Mouse (Mus musculus) hindbrain, embryonic 12.5 days (tissue): Measurements from ENCODE around the gene Atp6v1b1. TPM values are rescaled to one million over a fixed set of nuclear protein-coding genes. Genes with fewer than 3 reads are reported as not detected.

Experiments used
- ATAC-seq: fragments of 200-750 bp; cut with Nextera tagmentation; 2 replicates; pipeline ENCODE4 v1.8.0; 2017; ENCODE audit warnings: moderate TSS enrichment; ENCODE audit not compliant: low FRiP score
- H3K27ac ChIP-seq: fragments of 300-500 bp; sonication (generic); 2 replicates; pipeline ENCODE4 v1.5.1; 2016; ENCODE audit warnings: mild to moderate bottlenecking
- H3K27me3 ChIP-seq: fragments of 300-500 bp; sonication (generic); 2 replicates; pipeline ENCODE4 v1.6.1; 2016; ENCODE audit warnings: mild to moderate bottlenecking
- H3K36me3 ChIP-seq: fragments of 300-500 bp; sonication (generic); 2 replicates; pipeline ENCODE4 v1.6.1; 2016; ENCODE audit warnings: mild to moderate bottlenecking
- H3K4me1 ChIP-seq: fragments of 300-500 bp; sonication (generic); 2 replicates; pipeline ENCODE4 v1.6.1; 2016
- H3K4me2 ChIP-seq: fragments of 300-500 bp; sonication (generic); replicated peaks from 2 replicates; pipeline ENCODE4 v1.6.1; 2016; ENCODE audit warnings: mild to moderate bottlenecking
- H3K4me3 ChIP-seq: fragments of 300-500 bp; sonication (generic); 2 replicates; pipeline ENCODE4 v1.5.1; 2016; ENCODE audit warnings: mild to moderate bottlenecking
- H3K9ac ChIP-seq: fragments of 300-500 bp; sonication (generic); 2 replicates; pipeline ENCODE4 v1.6.1; 2016; ENCODE audit warnings: mild to moderate bottlenecking, moderate library complexity
- H3K9me3 ChIP-seq: fragments of 300-500 bp; sonication (generic); replicated peaks from 2 replicates; pipeline ENCODE4 v1.6.1; 2016; ENCODE audit warnings: mild to moderate bottlenecking
- WGBS: fragments of 180-500 bp; shearing (Covaris S2); methylation state at CpG from one replicate; pipeline ENCODE4 v1.1.7; 2016; 5-methylcytosine and 5-hydroxymethylcytosine counted together
- polyA plus RNA-seq: library from polyadenylated mRNA; unstranded; fragments of >200 nt; fragmentation: Nextera tagmentation; extraction: Ambion mirVana; gene quantifications from 2 replicates; pipeline ENCODE4 v1.2.1, GENCODE M21; 2016

The Atp6v1b1 gene
- polyA plus RNA-seq, 1 experiment from 2014 or later: not detected

DNA sequence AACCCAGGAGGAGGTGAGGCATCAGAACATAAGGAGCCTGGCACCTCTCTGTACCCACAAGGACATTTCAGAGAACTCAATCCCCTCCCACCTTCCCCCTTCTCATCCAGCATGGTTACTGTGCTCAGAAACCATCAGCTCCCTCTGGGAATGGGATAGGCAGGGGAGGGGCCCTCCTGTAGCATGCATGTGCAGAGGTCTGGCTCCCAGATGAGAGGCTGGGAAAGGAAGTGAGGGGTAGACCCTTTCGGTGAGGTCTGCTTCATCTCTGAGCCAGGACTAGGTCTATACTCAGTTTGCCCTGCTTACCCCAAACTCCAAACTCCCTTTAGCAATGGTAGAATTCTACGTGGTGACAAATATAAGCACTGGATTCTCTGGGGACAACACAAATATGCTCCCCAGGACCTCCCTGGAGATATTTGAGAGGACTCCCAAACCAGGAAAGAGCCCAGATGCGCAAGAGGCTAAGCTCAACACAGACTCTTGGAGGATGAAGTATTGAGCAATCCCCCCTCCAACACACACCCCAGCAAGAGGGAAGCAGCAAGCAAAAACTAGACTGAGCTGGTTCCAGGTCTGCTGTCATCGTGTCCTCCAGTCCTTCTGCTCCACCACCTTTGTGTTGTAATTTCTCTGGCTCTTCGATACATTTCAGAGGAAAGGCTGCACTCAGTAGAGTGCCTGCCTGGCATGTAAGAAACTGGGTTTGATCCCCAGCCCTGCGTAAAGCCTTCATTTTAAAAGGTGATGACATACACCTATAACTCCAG is 34.9 kb upstream of the Atp6v1b1 start:
- 6% methylated on average over 6 of the region's 6 CpGs for WGBS
- Histone ChIP-seq H3K9me3 (no peaks in the 10 kb centered on the region; the same call in 1 of the 2 replicates), H3K4me3 (no peak overlapping the region)

GRCm38 (mm10) chr6:83710361-83711066 is 32.3 kb upstream of the Atp6v1b1 start:
- Histone ChIP-seq H3K9ac (no peak overlapping the region), H3K4me3 (peak overlapping the region; percentile 37), H3K4me1 (peaks cover 19% of the 10 kb centered on the region), H3K27me3 (peaks cover 99% of the 10 kb centered on the region), H3K36me3 (no peaks in the 10 kb centered on the region), H3K9me3 (no peaks in the 10 kb centered on the region), H3K27ac (no peak overlapping the region), H3K4me2 (peak overlapping the region; percentile 61)
- peak; percentile 62 for ATAC-seq
- under 1% methylated on average over 32 of the region's 32 CpGs for WGBS

More for the DNA sequence above, 34.9 kb upstream of the Atp6v1b1 start:
- peaks cover 99% of the 10 kb centered on the region for H3K27me3 ChIP-seq
- H3K4me1 ChIP-seq: peaks cover 19% of the 10 kb centered on the region
- no peak overlapping the region for H3K9ac ChIP-seq
- no peaks in the 10 kb centered on the region for H3K36me3 ChIP-seq
- H3K4me2 ChIP-seq: no peak overlapping the region
- ATAC-seq: no peak
- no peak overlapping the region for H3K27ac ChIP-seq

DNA sequence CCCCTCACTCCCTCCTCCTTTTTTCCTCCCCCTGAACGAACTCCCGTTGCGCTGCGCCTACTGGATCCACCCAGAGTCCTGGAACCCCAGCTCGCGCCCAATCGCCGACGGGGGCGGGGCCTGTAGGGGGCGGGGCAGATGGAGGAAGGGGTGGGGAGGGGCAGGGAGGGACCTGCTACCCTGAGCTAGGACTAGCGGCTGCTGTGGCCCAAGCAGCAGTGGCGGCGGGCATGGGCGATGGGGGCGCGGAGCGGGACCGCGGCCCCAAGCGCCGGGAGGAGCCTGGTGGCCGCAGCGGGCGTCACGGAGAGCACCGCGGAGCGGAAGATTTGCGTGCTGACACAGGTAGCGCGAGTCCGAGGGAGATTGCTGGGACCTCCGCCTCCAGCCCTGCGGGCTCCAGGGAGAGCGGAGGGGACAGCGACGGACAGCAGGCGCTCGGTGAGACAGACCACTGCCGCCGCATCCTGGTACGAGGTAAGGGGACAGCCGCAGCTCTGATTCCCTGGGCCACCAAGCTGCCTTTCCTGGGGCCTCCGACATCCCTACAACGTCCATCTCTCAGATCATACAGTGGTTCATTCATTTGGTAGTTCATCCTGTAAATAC is 31.6 kb upstream of the Atp6v1b1 start, which contains the start of gene Vax2:
TSS of gene Vax2 (plus strand) at position 198 of the 609 bp plus-strand sequence.
- WGBS: 1% methylated on average over 42 of the region's 46 CpGs
- H3K9ac ChIP-seq: 0 out of 2 replicates have a peak within 1 kb of the TSS, but pooled peaks have one; percentile 44
- no peak within 1 kb of the TSS for H3K27ac ChIP-seq
- peak; percentile 86 for ATAC-seq
- peaks cover 99% of the 10 kb centered on the region for H3K27me3 ChIP-seq
- H3K9me3 ChIP-seq: no peaks in the 10 kb centered on the region
- peak within 1 kb of the TSS; percentile 61 for H3K4me2 ChIP-seq
- peaks cover 19% of the 10 kb centered on the region for H3K4me1 ChIP-seq
- H3K4me3 ChIP-seq: peak within 1 kb of the TSS; percentile 37
- no peaks in the 10 kb centered on the region for H3K36me3 ChIP-seq

- H3K9me3 ChIP-seq: no peaks in the 10 kb centered on the region
- H3K9ac ChIP-seq: no peak overlapping the region
- no peak overlapping the region for H3K27ac ChIP-seq
- peaks cover 19% of the 10 kb centered on the region for H3K4me1 ChIP-seq
- H3K4me3 ChIP-seq: peak overlapping the region; percentile 37
- peaks cover 97% of the 10 kb centered on the region for H3K27me3 ChIP-seq
- ATAC-seq: no peak; the same call in 1 of the 2 replicates
- H3K4me2 ChIP-seq: peak overlapping the region; percentile 61
- under 1% methylated on average over 44 of the region's 45 CpGs for WGBS
- H3K36me3 ChIP-seq: no peaks in the 10 kb centered on the region
Observed at GRCm38 (mm10) chr6:83711725-83712475, 30.9 kb upstream of the Atp6v1b1 start.

GRCm38 (mm10) chr6:83713271-83714136 is 29.3 kb upstream of the Atp6v1b1 start:
- peaks cover 97% of the 10 kb centered on the region for H3K27me3 ChIP-seq
- no peak overlapping the region for H3K4me2 ChIP-seq
- peaks cover 19% of the 10 kb centered on the region for H3K4me1 ChIP-seq
- no peaks in the 10 kb centered on the region for H3K36me3 ChIP-seq
- no peak for ATAC-seq
- H3K27ac ChIP-seq: no peak overlapping the region
- no peaks in the 10 kb centered on the region for H3K9me3 ChIP-seq
- WGBS: 1% methylated on average over 12 of the region's 12 CpGs
- no peak overlapping the region for H3K9ac ChIP-seq
- H3K4me3 ChIP-seq: no peak overlapping the region

- H3K4me1 ChIP-seq: peaks cover 19% of the 10 kb centered on the region
- no peak overlapping the region for H3K27ac ChIP-seq
- H3K4me2 ChIP-seq: no peak overlapping the region
- no peaks in the 10 kb centered on the region for H3K9me3 ChIP-seq
- no peaks in the 10 kb centered on the region for H3K36me3 ChIP-seq
- under 1% methylated on average over 34 of the region's 34 CpGs for WGBS
- no peak overlapping the region for H3K9ac ChIP-seq
- H3K4me3 ChIP-seq: no peak overlapping the region
- ATAC-seq: no peak
- peaks cover 97% of the 10 kb centered on the region for H3K27me3 ChIP-seq
Observed at GRCm38 (mm10) chr6:83714221-83715123, 28.3 kb upstream of the Atp6v1b1 start.

- H3K27me3 ChIP-seq: peaks cover 97% of the 10 kb centered on the region
- no peak overlapping the region for H3K4me3 ChIP-seq
- H3K9ac ChIP-seq: no peak overlapping the region
- H3K36me3 ChIP-seq: no peaks in the 10 kb centered on the region
- no peak overlapping the region for H3K27ac ChIP-seq
- peaks cover 15% of the 10 kb centered on the region for H3K4me1 ChIP-seq
- no peak overlapping the region for H3K4me2 ChIP-seq
- no peaks in the 10 kb centered on the region for H3K9me3 ChIP-seq
- 1% methylated on average over 30 of the region's 30 CpGs for WGBS
- no peak for ATAC-seq
Observed at GRCm38 (mm10) chr6:83715461-83716196, 27.2 kb upstream of the Atp6v1b1 start.

GRCm38 (mm10) chr6:83717026-83717425 is 25.8 kb upstream of the Atp6v1b1 start:
- ATAC-seq: no peak
- Histone ChIP-seq H3K36me3 (no peaks in the 10 kb centered on the region), H3K4me2 (no peak overlapping the region), H3K9me3 (no peaks in the 10 kb centered on the region), H3K9ac (no peak overlapping the region), H3K27me3 (peaks cover 97% of the 10 kb centered on the region), H3K27ac (no peak overlapping the region), H3K4me1 (peaks cover 1% of the 10 kb centered on the region), H3K4me3 (no peak overlapping the region)
- WGBS: 1% methylated on average over 8 of the region's 8 CpGs

DNA sequence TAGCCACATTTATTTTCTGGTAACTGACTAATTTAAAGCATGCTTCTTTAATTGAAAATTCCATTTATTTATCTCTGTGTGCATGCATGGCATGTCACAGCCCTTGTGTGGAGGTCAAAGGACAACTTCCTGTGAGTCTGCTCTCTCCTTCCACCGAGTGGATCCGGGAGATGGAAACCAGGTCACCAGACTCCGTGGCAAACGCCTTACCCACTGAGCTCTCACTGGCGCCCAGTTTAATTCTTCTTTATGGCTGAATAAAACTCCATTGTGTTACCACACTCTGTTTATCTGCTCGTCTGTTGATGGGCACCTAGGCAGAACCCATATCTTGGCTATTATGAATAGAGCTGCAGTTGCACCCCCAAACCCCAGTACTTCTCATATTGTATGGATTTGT is 20.3 kb upstream of the Atp6v1b1 start:
- no peak for ATAC-seq
- WGBS: 30% methylated on average over 6 of the region's 6 CpGs
- Histone ChIP-seq H3K27ac (no peak overlapping the region), H3K36me3 (no peaks in the 10 kb centered on the region), H3K4me3 (no peak overlapping the region), H3K27me3 (peaks cover 74% of the 10 kb centered on the region), H3K4me2 (no peak overlapping the region), H3K4me1 (no peaks in the 10 kb centered on the region), H3K9ac (no peak overlapping the region), H3K9me3 (no peaks in the 10 kb centered on the region)

GRCm38 (mm10) chr6:83727178-83727577 is 15.6 kb upstream of the Atp6v1b1 start:
- H3K27ac ChIP-seq: no peak overlapping the region
- H3K9ac ChIP-seq: no peak overlapping the region
- no peaks in the 10 kb centered on the region for H3K36me3 ChIP-seq
- 41% methylated on average over 4 of the region's 4 CpGs for WGBS
- no peak for ATAC-seq
- H3K27me3 ChIP-seq: peaks cover 45% of the 10 kb centered on the region
- no peak overlapping the region for H3K4me3 ChIP-seq
- H3K9me3 ChIP-seq: no peaks in the 10 kb centered on the region
- H3K4me1 ChIP-seq: no peaks in the 10 kb centered on the region
- no peak overlapping the region for H3K4me2 ChIP-seq
